Mouse (Mus musculus): ENCODE data around the gene Per2. TPM values are rescaled to one million over a fixed set of nuclear protein-coding genes. Genes with fewer than 3 reads are reported as not detected.

Gene Per2
- 3.2 TPM in 2 replicates for polyA plus RNA-seq (2016; fragmentation: Nextera tagmentation; extraction: Ambion mirVana)

- Histone ChIP-seq H3K9ac (replicated peaks) (peak within 1 kb of the TSS; percentile 60), H3K27ac (replicated peaks) (peak within 1 kb of the TSS; percentile 58), H3K36me3 (no peaks in the 10 kb centered on the region), H3K9me3 (no peaks in the 10 kb centered on the region), H3K27me3 (peaks cover 30% of the 10 kb centered on the region), H3K4me3 (peak within 1 kb of the TSS; percentile 69), H3K4me2 (replicated peaks) (peak within 1 kb of the TSS; percentile 77), H3K4me1 (peaks cover 35% of the 10 kb centered on the region)
- ATAC-seq (ENCODE audit: low FRiP score, low read depth), result peak; percentile 97
- under 1% methylated on average over 91 of the region's 91 CpGs for WGBS
Observed at GRCm38 (mm10) chr1:91459059-91459809, at the start of gene Per2. Gene Per2 (minus strand): TSS chr1:91459324.

DNA sequence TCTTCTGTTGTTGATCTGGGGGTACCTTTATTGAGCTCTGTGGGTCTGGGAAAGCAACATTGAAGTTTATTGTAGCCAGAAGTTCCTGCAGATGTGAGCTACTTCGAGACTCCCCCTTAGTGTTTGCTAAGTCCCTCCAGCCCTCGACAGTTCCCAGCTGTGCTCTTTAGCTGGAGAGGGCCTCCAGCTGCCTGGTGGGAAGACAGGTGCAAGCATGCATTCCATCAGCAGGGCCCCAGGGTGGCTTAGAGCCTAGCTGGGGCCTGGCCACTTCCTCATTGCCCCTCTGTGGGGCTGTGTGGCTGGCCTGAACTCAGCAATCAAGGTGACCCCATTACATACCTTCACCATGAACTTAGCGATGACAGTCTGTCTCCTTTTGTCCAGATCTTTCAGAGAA lies 45.5 kb upstream of the Per2 start:
- H3K27me3 ChIP-seq, result no peaks in the 10 kb centered on the region
- H3K4me1 ChIP-seq, result no peaks in the 10 kb centered on the region
- no peak overlapping the region for H3K27ac ChIP-seq (replicated peaks)
- 76% methylated on average over 3 of the region's 3 CpGs for WGBS
- ATAC-seq (ENCODE audit: low FRiP score, low read depth), result no peak
- peaks cover 74% of the 10 kb centered on the region for H3K36me3 ChIP-seq
- H3K4me2 ChIP-seq (replicated peaks), result no peak overlapping the region
- no peak overlapping the region for H3K4me3 ChIP-seq
- H3K9me3 ChIP-seq, result no peaks in the 10 kb centered on the region
- H3K9ac ChIP-seq (replicated peaks), result no peak overlapping the region

GRCm38 (mm10) chr1:91498579-91498978 lies 39.5 kb upstream of the Per2 start:
- Histone ChIP-seq H3K9me3 (no peaks in the 10 kb centered on the region), H3K36me3 (peaks cover 38% of the 10 kb centered on the region), H3K4me2 (replicated peaks) (no peak overlapping the region), H3K27ac (replicated peaks) (no peak overlapping the region), H3K4me1 (peaks cover 21% of the 10 kb centered on the region), H3K9ac (replicated peaks) (no peak overlapping the region), H3K4me3 (no peak overlapping the region), H3K27me3 (peaks cover 4% of the 10 kb centered on the region)
- WGBS, result 94% methylated on average over 6 of the region's 6 CpGs
- ATAC-seq (ENCODE audit: low FRiP score, low read depth), result no peak

GRCm38 (mm10) chr1:91495321-91495720 lies 36.2 kb upstream of the Per2 start:
- Histone ChIP-seq H3K4me2 (replicated peaks) (peak overlapping the region; percentile 92), H3K9ac (replicated peaks) (peak overlapping the region; percentile 89), H3K36me3 (peaks cover 10% of the 10 kb centered on the region), H3K27ac (replicated peaks) (no peak overlapping the region), H3K27me3 (peaks cover 5% of the 10 kb centered on the region), H3K9me3 (no peaks in the 10 kb centered on the region), H3K4me3 (peak overlapping the region; percentile 91), H3K4me1 (peaks cover 21% of the 10 kb centered on the region)
- WGBS, result 64% methylated on average over 5 of the region's 5 CpGs
- ATAC-seq (ENCODE audit: low FRiP score, low read depth), result no peak

DNA sequence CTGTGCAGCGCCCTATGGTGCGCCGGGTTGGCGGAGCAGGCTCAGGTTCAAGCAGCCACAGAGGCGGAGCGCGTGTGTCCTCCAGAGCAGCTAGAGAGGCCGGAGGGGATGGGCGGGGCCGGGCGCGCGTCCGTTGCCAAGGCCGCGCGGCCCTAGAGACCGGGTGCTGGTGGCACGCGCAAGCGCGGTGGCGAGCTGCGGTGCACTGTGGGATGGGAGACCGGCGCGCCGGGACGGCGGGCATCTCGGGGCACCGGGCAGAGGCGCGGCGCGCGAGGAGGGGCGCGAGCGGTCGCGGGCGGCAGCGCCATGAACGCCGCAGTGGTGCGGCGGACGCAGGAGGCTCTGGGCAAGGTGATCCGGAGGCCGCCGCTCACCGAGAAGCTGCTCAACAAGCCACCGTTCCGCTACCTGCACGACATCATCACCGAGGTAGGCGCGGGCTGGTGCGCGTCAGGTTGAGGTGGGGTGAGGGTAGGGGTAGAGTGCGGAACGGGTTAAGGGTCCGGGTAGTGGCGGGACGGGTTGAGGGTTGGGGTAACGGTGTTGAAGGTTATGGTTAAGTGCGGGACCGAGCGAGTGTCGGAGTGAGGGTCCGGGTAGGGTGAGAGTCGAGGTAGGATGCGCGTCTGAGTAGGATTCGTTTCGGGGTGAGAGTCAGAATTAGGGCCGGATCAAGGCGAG lies 35.5 kb upstream of the Per2 start, which contains the start of gene Traf3ip1:
Traf3ip1 (plus strand) TSS at position 191 of the 684 bp plus-strand sequence.
- WGBS, result under 1% methylated on average over 78 of the region's 79 CpGs
- H3K9ac ChIP-seq (replicated peaks), result peak within 1 kb of the TSS; percentile 89
- H3K4me2 ChIP-seq (replicated peaks), result peak within 1 kb of the TSS; percentile 92
- peaks cover 5% of the 10 kb centered on the region for H3K27me3 ChIP-seq
- peaks cover 2% of the 10 kb centered on the region; the same call in 1 of the 2 replicates for H3K36me3 ChIP-seq
- ATAC-seq (ENCODE audit: low FRiP score, low read depth), result peak; percentile 98
- H3K27ac ChIP-seq (replicated peaks), result no peak within 1 kb of the TSS
- H3K4me3 ChIP-seq, result peak within 1 kb of the TSS; percentile 91
- H3K9me3 ChIP-seq, result no peaks in the 10 kb centered on the region
- peaks cover 21% of the 10 kb centered on the region for H3K4me1 ChIP-seq

DNA sequence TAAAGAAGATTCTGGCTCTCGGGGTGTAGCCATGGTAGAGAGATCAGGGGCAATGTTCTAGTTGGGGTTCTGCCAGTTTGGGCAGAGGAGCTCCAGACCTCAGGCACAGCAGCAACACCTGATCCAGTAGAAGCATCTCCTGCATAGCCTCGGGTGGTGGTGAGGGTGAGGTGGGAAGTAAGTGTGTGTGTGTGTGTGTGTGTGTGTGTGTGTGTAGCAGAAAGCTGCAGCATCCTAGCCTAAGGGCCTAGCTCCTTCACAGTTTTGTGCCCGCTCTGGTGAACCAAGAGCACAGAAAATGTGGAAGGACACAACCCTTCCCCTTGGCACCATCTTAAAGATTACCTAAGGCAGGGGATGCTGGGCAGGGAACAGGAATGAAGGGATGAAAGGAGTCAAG lies 34.8 kb upstream of the Per2 start:
- Histone ChIP-seq H3K9ac (replicated peaks) (no peak overlapping the region; the same call in 1 of the 2 replicates), H3K9me3 (no peaks in the 10 kb centered on the region), H3K4me1 (peaks cover 21% of the 10 kb centered on the region), H3K4me2 (replicated peaks) (peak overlapping the region; percentile 92), H3K27ac (replicated peaks) (no peak overlapping the region), H3K36me3 (no peaks in the 10 kb centered on the region), H3K4me3 (peak overlapping the region; percentile 91), H3K27me3 (peaks cover 5% of the 10 kb centered on the region)
- WGBS, result 50% methylated on average over 3 of the region's 3 CpGs
- ATAC-seq (ENCODE audit: low FRiP score, low read depth), result peak; percentile 28

GRCm38 (mm10) chr1:91492740-91493139 lies 33.6 kb upstream of the Per2 start:
- Histone ChIP-seq H3K27ac (replicated peaks) (no peak overlapping the region), H3K4me2 (replicated peaks) (no peak overlapping the region), H3K9ac (replicated peaks) (no peak overlapping the region), H3K4me3 (no peak overlapping the region), H3K36me3 (no peaks in the 10 kb centered on the region), H3K4me1 (peaks cover 21% of the 10 kb centered on the region), H3K9me3 (no peaks in the 10 kb centered on the region), H3K27me3 (peaks cover 5% of the 10 kb centered on the region)
- 18% methylated on average over 2 of the region's 2 CpGs for WGBS
- ATAC-seq (ENCODE audit: low FRiP score, low read depth), result no peak

- no peaks in the 10 kb centered on the region for H3K36me3 ChIP-seq
- no peak for ATAC-seq (ENCODE audit: low FRiP score, low read depth)
- WGBS, result 64% methylated on average over 1 of the region's 1 CpGs
Observed at GRCm38 (mm10) chr1:91490322-91490721, 31.2 kb upstream of the Per2 start.

DNA sequence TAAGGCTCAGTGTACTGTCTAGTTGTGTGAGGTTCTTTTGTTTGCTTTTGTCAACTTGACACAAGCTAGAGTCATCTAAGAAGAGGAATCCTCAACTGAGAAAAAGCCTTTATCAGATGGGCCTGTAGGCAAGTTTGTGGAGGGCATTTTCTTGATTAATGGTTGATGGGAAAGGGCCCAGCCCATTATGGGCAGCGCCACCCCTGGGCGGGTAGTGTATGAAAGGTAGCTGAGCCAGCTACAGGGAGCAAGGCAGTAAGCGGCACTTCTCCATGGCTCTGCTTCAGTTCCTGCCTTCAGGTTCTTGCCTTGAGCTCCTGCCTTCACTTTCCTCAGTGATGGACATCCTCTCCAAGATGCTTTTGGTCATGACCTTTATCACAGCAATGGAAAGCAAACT lies 27.0 kb upstream of the Per2 start:
- H3K27ac ChIP-seq (replicated peaks), result no peak overlapping the region
- no peaks in the 10 kb centered on the region for H3K9me3 ChIP-seq
- no peak overlapping the region for H3K9ac ChIP-seq (replicated peaks)
- WGBS, result 80% methylated on average over 3 of the region's 3 CpGs
- H3K36me3 ChIP-seq, result no peaks in the 10 kb centered on the region
- H3K4me1 ChIP-seq, result no peaks in the 10 kb centered on the region
- ATAC-seq (ENCODE audit: low FRiP score, low read depth), result no peak
- H3K27me3 ChIP-seq, result no peaks in the 10 kb centered on the region
- no peak overlapping the region for H3K4me2 ChIP-seq (replicated peaks)
- H3K4me3 ChIP-seq, result no peak overlapping the region

More at GRCm38 (mm10) chr1:91490322-91490721, 31.2 kb upstream of the Per2 start:
- H3K9me3 ChIP-seq, result no peaks in the 10 kb centered on the region
- no peak overlapping the region for H3K27ac ChIP-seq (replicated peaks)
- peaks cover 5% of the 10 kb centered on the region for H3K27me3 ChIP-seq
- no peak overlapping the region for H3K9ac ChIP-seq (replicated peaks)
- H3K4me1 ChIP-seq, result peaks cover 11% of the 10 kb centered on the region
- H3K4me3 ChIP-seq, result no peak overlapping the region
- no peak overlapping the region for H3K4me2 ChIP-seq (replicated peaks)

- Histone ChIP-seq H3K36me3 (no peaks in the 10 kb centered on the region), H3K9me3 (no peaks in the 10 kb centered on the region), H3K4me1 (no peaks in the 10 kb centered on the region), H3K4me2 (replicated peaks) (no peak overlapping the region), H3K27ac (replicated peaks) (no peak overlapping the region), H3K27me3 (no peaks in the 10 kb centered on the region), H3K9ac (replicated peaks) (no peak overlapping the region), H3K4me3 (no peak overlapping the region)
- 79% methylated on average over 3 of the region's 3 CpGs for WGBS
- ATAC-seq (ENCODE audit: low FRiP score, low read depth), result no peak
Observed at GRCm38 (mm10) chr1:91485422-91485821, 26.3 kb upstream of the Per2 start.

GRCm38 (mm10) chr1:91484011-91484346 lies 24.9 kb upstream of the Per2 start:
- H3K9me3 ChIP-seq, result no peaks in the 10 kb centered on the region
- no peaks in the 10 kb centered on the region for H3K27me3 ChIP-seq
- H3K36me3 ChIP-seq, result no peaks in the 10 kb centered on the region
- no peak overlapping the region for H3K9ac ChIP-seq (replicated peaks)
- no peak overlapping the region for H3K4me3 ChIP-seq
- ATAC-seq (ENCODE audit: low FRiP score, low read depth), result no peak
- no peak overlapping the region for H3K4me2 ChIP-seq (replicated peaks)
- H3K4me1 ChIP-seq, result no peaks in the 10 kb centered on the region
- H3K27ac ChIP-seq (replicated peaks), result no peak overlapping the region
- WGBS, result 78% methylated on average over 5 of the region's 5 CpGs

- Histone ChIP-seq H3K27me3 (no peaks in the 10 kb centered on the region), H3K4me2 (replicated peaks) (no peak overlapping the region), H3K9me3 (no peaks in the 10 kb centered on the region), H3K4me1 (no peaks in the 10 kb centered on the region), H3K27ac (replicated peaks) (no peak overlapping the region), H3K9ac (replicated peaks) (no peak overlapping the region), H3K4me3 (no peak overlapping the region), H3K36me3 (no peaks in the 10 kb centered on the region)
- peak; percentile 49; the same call in 1 of the 2 replicates for ATAC-seq (ENCODE audit: low FRiP score, low read depth)
- 47% methylated on average over 10 of the region's 10 CpGs for WGBS
Observed at GRCm38 (mm10) chr1:91483304-91484010, 24.3 kb upstream of the Per2 start.

Data from midbrain, embryonic 12.5 days (tissue).